Mouse (Mus musculus) left cerebral cortex, postnatal 10 days (tissue): ENCODE results near the gene Dip2b. TPM values are rescaled to one million over a fixed set of nuclear protein-coding genes. Genes with fewer than 3 reads are reported as not detected.
"Not testable (repeated sequence)": the region's sequence is repeated elsewhere in the genome, so short reads cannot be mapped to it uniquely, and the experiment has no call there.

Experiments used
- DNase-seq, 2 experiments: peaks; one replicate each; pipeline ENCODE4 v3.0.0; 2021 to 2022; ENCODE audit warnings: low spot score in 2 of 2, mixed read lengths in 1 of 2; ENCODE audit errors: extremely low spot score in 1 of 2
- intact Hi-C: fragments of 180-260 bp; cut with DNase I; formaldehyde crosslinking; loops from one replicate; pipeline ENCODE4 v1.15.1; 2025
- total RNA-seq, 2 experiments: library from RNA; stranded (reverse); gene quantifications; 2 replicates each; pipeline ENCODE4 v1.2.3; 2021

Dip2b gene
- total RNA-seq, 2 experiments from 2014 or later, result 58.0 to 61.8 TPM

DNA sequence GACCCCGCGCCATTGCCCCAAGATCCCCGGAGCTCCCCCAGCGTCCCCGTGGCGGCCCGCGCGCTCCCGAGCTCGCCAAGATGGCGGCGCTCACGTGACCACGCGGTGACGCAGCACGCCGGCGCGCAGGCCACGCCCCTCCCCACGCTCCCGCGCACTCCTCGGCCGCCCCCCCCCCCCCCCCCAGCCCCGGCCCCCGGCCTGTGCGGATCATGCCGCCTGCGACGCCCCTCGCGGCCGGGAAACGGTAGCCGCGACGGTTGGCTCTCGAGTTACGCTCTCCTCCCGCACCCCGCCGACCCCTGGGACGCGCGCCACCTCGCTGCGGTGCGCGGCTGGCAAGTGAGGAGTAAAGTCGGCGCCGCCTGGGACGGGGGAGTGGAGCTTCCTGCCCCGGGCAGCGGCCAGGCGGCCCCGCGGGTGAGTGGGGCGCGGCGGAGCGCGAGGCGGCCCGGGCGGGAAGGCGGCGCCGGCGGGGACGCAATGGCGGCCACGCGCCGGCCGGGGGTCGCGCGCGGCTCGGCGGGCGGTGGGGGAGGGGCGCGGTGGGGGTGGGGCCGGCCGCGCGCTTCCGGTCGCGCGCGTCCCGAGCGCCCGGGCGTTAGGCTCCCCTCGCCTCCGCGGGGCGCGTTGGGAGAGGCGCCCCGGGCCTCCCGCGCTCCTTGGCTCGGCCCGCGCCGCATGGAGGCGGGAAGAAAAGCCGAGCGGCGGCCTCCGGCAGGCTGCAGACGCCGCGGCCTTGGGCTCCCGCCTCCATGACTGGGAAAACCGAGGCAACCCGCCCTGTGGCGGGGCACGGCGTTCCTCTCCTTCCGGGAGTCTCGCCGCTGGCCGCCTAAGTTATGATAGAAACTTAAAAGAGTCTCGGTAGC lies 189.4 kb downstream of the Dip2b start, which contains the start of gene Atf1:
Gene Atf1 (plus strand): TSS at position 157 of the 872 bp plus-strand sequence.
- DNase-seq, result peak; percentile 85 to 96
- intact Hi-C loops, result no loop called here

- DNase-seq, result no peak
- intact Hi-C loops, result no loop called here
These were observed 190.3 kb downstream of the Dip2b start for GRCm38 (mm10) chr15:100228535-100229336.

DNA sequence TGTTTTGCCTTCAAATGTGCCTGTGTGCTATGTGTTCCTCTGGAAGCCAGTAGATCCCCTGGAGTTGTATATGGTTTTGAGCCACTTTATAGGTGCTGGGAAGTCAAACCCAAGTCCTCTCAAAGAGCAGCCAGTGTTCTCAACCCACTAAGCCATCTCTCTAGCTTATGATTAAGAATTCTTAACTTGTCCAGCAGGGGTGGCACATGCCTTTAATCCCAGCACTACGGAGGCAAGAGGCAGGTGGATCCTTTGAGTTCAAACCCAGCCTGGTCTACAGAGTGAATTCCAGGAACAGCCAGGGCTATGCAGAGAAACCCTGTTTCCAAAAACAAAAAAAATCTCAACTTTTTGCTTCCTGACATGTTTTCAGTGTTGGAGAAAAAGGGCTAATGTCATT lies 192.2 kb downstream of the Dip2b start:
- intact Hi-C loops, result no loop called here
- DNase-seq, result no peak

DNA sequence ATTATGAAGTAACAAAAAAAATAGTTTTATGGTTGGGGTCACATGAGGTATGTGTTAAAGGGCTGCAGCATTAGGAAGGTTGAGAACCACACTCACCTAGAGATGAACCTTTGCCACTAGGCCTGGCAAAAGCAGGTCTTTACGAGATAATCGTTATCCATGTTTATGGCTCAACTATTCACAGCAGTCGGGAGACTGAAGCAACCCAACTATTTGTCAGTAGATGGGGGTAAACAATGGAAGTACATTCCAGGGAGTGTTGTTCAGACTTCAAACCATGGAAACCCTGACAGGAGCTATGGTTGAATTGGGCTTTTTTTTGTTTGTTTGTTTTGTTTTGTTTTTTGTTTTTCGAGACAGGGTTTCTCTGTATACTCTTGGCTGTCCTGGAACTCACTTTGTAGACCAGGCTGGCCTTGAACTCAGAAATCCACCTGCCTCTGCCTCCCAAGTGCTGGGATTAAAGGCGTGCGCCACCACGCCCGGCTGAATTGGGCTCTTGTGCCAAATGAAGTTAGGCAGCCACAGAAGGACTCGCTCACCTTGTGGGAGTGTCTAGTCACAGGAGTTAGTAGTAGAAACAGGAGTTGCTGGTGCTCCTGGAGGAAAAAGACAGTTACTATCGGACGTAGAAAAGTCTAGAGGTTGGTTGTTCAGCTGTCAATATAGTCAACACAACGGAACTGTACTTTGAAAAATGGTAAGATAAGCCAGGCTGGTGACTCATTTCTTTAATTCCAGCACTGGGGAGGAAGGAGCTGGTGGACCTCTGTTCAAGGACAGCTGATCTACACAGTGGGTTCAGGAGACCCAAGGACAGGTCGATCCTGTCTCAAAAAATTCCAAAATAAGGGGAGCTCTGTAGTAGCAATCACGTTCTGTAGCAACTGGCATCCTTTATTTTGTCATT lies 193.4 kb downstream of the Dip2b start:
- intact Hi-C loops, result no loop called here
- DNase-seq, result no peak

DNA sequence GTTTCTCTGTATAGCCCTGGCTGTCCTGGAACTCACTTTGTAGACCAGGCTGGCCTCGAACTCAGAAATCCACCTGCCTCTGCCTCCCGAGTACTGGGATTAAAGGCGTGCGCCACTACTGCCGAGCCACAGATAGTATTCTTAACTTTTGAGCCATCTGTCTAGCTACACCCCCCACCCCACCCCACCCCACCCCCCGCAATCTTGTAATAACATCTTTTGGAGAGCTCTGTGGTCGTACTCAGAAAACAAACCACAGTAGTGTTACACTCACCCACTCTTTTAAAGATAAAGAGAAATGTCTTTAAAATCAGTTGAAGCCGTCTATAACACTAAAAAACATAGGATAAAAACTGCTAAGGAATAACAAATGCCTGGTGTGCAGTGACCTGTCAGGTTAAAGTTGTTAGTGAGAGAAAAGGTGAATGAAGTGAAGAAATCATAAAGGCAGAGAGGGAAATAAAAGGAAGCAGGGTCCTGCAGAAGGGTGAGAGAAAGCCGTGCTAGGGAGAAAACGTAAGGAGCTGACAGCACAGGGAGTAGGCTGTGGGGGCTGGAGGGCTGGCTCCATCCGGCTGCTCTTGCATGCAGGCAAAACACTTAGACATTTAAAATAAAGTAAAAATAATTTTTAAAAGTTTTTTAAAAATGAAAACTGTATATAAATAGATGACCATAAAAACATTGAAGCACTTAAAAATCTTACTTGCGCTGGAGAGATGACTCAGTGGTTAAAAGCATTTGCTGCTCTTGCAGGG lies 196.9 kb downstream of the Dip2b start:
- no peak for DNase-seq

DNA sequence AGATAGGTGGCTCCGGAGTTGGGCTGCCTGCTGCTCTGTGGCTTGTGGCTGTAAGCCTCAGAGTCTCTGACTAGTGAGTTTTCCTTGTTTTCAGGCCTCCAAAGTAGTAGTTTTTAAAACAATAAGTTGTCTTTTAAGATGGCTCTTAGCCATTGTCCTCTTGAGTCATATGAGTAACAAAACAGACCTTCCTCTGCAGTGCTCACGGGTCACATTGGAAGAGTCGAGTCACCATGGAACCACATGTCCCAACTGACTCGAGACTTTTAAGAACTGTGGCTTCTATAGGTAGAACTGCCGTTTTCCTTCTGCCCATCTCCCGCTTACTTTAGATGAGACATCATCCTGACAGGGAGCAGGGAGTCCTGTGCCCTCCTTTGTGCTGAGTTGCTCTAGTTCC lies 198.5 kb downstream of the Dip2b start:
- DNase-seq, result no peak
- intact Hi-C loops, result no loop called here

More for the DNA sequence above, 196.9 kb downstream of the Dip2b start:
- intact Hi-C loops, result no loop called here

DNA sequence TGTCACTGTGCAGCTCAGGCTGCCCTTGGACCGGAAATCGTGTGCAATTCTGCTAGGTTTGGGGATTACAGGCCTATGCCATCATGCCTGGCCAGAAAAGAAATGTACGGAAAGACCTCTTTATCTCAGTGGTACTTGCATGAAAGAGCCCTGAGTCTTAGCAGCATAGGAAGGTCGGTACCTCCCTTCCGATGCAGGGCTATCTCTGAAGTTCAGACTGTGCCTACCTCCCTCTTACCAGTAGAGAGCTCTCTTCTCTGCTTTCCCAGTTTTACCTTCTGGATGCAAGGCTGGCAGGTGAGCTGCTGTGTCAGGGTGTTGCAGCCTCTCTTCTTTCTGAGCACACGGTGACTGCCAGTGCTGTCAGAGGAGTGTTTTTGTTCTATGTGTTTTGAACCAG lies 203.3 kb downstream of the Dip2b start:
- no peak for DNase-seq
- intact Hi-C loops, result no loop called here

- no peak for DNase-seq
- intact Hi-C loops, result no loop called here
These were observed 207.5 kb downstream of the Dip2b start for GRCm38 (mm10) chr15:100245951-100246350.

DNA sequence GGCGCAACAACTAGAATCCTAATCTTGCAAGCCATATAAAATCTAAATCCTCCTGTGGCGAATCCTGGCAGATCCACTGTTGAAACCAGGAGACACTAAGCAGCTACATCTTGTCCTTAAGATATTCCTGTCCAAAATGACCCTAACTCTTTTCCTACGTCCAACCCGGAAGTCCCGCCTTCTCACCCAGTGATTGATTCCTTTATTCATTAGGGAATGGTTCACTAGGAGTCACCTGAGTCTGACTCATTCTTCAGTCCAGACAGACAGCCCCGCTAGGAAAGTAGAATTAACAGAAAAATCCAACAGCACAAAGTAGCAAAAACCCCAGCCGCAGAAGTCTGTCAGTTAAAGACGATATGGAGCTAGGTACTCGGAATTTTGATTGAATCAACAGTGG lies 208.8 kb downstream of the Dip2b start:
- intact Hi-C loops, result no loop called here

GRCm38 (mm10) chr15:100248665-100249433 lies 210.4 kb downstream of the Dip2b start:
- no peak for DNase-seq
- intact Hi-C loops, result no loop called here

More for the DNA sequence above, 208.8 kb downstream of the Dip2b start:
- no peak for DNase-seq

- DNase-seq, result no peak
- intact Hi-C loops, result no loop called here
These were observed 212.8 kb downstream of the Dip2b start for GRCm38 (mm10) chr15:100251153-100251780.

DNA sequence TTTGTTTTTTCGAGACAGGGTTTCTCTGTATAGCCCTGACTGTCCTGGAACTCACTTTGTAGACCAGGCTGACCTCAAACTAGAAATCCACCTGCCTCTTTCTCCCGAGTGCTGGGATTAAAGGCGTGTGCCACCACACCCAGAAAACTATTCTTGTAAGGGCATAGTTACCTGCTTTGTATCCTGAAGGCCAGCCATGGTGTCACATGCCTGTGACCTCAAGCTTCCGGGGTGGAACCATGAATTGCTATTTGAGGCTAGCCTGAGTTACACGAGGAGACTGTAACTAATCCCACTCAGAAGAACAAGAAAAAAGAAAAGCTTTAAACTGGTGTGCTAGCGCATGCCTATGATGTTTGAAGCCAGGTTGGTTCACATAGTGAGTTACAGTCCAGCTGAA lies 217.9 kb downstream of the Dip2b start:
- intact Hi-C loops, result no loop called here
- no peak for DNase-seq

- intact Hi-C loops, result no loop called here
These were observed 218.8 kb downstream of the Dip2b start for GRCm38 (mm10) chr15:100257305-100257704.

DNA sequence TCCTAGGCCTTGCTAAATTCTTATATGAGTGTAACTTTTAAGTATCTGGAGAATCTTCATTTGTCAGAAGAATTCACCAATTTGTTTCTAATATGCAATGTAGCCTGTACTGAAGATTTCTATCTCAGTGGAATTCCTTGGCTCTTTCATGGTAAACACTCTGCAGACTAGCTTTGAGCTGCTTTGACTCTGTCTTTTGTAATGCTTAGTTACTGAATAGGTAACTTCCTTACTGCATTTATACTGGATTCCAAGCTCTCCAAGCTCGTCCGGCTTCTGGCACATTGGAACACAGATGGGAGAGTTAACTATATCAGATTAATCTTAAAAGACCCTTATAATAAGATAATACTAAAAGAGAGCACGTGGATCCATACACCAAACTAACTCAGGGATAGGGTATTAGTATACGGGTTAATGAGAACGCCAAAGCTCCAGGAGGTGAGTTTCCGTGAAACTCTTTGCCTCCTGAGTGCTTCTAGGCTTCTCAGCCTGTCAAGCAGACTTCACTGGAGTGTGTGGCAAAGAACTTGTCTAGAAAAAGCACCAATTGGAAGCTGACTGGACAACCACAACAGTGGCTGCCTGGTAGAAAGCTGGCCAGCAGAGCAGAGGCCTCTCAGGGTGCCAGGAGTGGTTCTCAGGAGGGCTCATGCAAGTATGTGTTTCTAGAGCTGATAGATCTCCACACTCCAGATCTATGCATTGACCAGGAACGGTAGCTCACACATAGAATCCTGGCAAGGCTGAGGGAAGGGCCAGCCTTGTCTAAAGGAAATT lies 220.4 kb downstream of the Dip2b start:
- intact Hi-C loops, result no loop called here
- DNase-seq, result no peak

More at GRCm38 (mm10) chr15:100257305-100257704, 218.8 kb downstream of the Dip2b start:
- no peak for DNase-seq

DNA sequence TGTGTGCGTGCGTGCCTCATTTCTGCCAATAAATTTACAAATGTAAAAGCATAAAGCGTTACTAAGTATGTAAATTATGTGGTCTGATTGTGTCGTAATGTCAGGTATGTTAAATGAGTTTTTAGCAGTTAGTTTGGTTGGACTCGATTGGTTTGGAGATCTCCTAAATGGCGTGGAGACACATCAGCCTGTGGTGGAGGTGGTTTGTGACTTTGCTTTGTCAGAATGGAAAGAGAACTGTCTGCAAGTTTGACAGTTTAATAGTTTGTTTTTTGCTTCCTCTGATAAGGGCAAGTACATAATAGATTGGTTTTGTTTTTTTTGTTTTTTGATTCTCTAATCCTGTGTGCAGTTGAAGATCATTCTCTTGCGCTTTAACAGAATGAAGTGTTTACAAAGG lies 221.9 kb downstream of the Dip2b start:
- not testable (repeated sequence) for DNase-seq
- intact Hi-C loops, result loop anchor here (10.0 kb wide), 1 partner anchor 204 kb away; the partner anchor contains the start of gene Letmd1

DNA sequence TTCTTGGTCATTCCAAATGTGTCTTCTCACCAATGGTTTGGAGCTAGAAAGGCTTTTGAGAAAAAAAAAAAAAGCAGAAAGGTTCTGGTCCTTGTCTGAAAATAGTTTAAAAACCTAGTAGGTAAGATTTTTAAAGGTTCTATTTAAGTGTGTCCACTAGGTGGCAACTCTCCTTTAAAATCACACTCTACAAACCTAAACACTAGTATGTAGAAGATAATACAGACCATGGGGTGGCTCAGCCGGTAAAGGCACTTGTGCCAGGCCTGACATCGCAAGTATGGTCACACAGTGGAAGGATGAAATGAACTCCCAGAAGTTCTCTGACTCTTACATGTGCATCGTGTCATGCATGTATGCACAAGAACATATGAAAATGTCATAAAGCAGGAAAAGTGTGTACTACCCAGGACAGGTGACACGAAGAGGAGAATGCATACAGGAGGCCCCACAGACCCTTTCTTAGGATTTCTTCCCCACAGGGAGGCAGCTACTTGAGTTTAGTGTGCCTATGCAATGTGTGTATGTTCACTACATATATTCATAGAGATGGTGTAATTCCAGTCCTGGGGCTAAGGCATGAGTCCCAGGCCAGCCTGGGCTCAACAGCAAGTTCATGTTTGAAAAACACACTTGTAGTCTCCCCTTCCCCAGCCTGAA lies 224.9 kb downstream of the Dip2b start:
- DNase-seq, result peak in 1 of 2 experiments; percentile 23
- intact Hi-C loops, result loop anchor here (10.0 kb wide), 1 partner anchor 201 kb away; the partner anchor contains the start of gene Letmd1
